Mouse (Mus musculus) kidney, embryonic 14.5 days (tissue): Measurements from ENCODE around the gene Nsrp1. TPM values are rescaled to one million over a fixed set of nuclear protein-coding genes. Genes with fewer than 3 reads are reported as not detected.
A peak's percentile ranks its signal among the peaks of the same experiment; 100 is the strongest.

Experiments
- ATAC-seq: fragments of 200-750 bp; cut with Nextera tagmentation; 2 replicates; pipeline ENCODE4 v1.8.0; 2017; ENCODE audit warnings: moderate number of reproducible peaks, mild to moderate bottlenecking, moderate TSS enrichment, moderate library complexity; ENCODE audit not compliant: low FRiP score, low TSS enrichment
- H3K27ac ChIP-seq: fragments of 300-500 bp; sonication (generic); 2 replicates; pipeline ENCODE4 v1.5.1; 2014; ENCODE audit warnings: low read depth, mild to moderate bottlenecking, low read length, moderate library complexity, mixed read lengths
- H3K27me3 ChIP-seq: fragments of 300-500 bp; sonication (generic); 2 replicates; pipeline ENCODE4 v1.6.1; 2014; ENCODE audit warnings: mild to moderate bottlenecking, low read length; ENCODE audit not compliant: control insufficient read depth, insufficient read depth
- H3K36me3 ChIP-seq: fragments of 300-500 bp; sonication (generic); 2 replicates; pipeline ENCODE4 v1.6.1; 2014; ENCODE audit warnings: low read length, mixed read lengths; ENCODE audit not compliant: control insufficient read depth, insufficient read depth
- H3K4me1 ChIP-seq: fragments of 300-500 bp; sonication (generic); 2 replicates; pipeline ENCODE4 v1.6.1; 2014; ENCODE audit warnings: low read length, mixed read lengths; ENCODE audit not compliant: control insufficient read depth, insufficient read depth
- H3K4me2 ChIP-seq: fragments of 300-500 bp; sonication (generic); replicated peaks from 2 replicates; pipeline ENCODE4 v1.6.1; 2014; ENCODE audit warnings: low read depth, mild to moderate bottlenecking, low read length
- H3K4me3 ChIP-seq: fragments of 300-500 bp; sonication (generic); 2 replicates; pipeline ENCODE4 v1.5.1; 2014; ENCODE audit warnings: mild to moderate bottlenecking, low read length
- H3K9ac ChIP-seq: fragments of 300-500 bp; sonication (generic); 2 replicates; pipeline ENCODE4 v1.6.1; 2014; ENCODE audit warnings: low read depth, mild to moderate bottlenecking, low read length, moderate library complexity
- H3K9me3 ChIP-seq: fragments of 300-500 bp; sonication (generic); 2 replicates; pipeline ENCODE4 v1.6.1; 2016; ENCODE audit warnings: low read length; ENCODE audit not compliant: control insufficient read depth
- WGBS: fragments of 180-500 bp; shearing (Covaris S2); extraction: QIAGEN DNeasy Blood & Tissue Kit; methylation state at CpG from one replicate; pipeline ENCODE4 v1.1.7; 2014; 5-methylcytosine and 5-hydroxymethylcytosine counted together
- microRNA counts: library from miRNA; unstranded; fragments of <30 nt; microRNA quantifications from one replicate; lab custom pipeline; 2017
- microRNA-seq: library from miRNA; unstranded; fragments of <30 nt; microRNA quantifications from one replicate; pipeline ENCODE4, GENCODE M21; 2016
- polyA plus RNA-seq: library from polyadenylated mRNA; unstranded; fragments of >200 nt; fragmentation: Nextera tagmentation; extraction: Ambion mirVana; gene quantifications from 2 replicates; pipeline ENCODE4 v1.2.1, GENCODE M21; 2014

Nsrp1 gene
- polyA plus RNA-seq, 1 experiment from 2014 or later = 78.5 TPM

GRCm38 (mm10) chr11:77000741-77001140 is 77.5 kb downstream of the Nsrp1 start:
- H3K27ac ChIP-seq = no peak overlapping the region
- no peak overlapping the region for H3K4me2 ChIP-seq
- H3K9me3 ChIP-seq = no peaks in the 10 kb centered on the region
- no peak overlapping the region for H3K9ac ChIP-seq
- no peaks in the 10 kb centered on the region for H3K36me3 ChIP-seq
- peaks cover 13% of the 10 kb centered on the region; the same call in 1 of the 2 replicates for H3K4me1 ChIP-seq
- 62% methylated on average over 5 of the region's 5 CpGs for WGBS
- no peak for ATAC-seq
- H3K4me3 ChIP-seq = no peak overlapping the region
- peaks cover 41% of the 10 kb centered on the region for H3K27me3 ChIP-seq

DNA sequence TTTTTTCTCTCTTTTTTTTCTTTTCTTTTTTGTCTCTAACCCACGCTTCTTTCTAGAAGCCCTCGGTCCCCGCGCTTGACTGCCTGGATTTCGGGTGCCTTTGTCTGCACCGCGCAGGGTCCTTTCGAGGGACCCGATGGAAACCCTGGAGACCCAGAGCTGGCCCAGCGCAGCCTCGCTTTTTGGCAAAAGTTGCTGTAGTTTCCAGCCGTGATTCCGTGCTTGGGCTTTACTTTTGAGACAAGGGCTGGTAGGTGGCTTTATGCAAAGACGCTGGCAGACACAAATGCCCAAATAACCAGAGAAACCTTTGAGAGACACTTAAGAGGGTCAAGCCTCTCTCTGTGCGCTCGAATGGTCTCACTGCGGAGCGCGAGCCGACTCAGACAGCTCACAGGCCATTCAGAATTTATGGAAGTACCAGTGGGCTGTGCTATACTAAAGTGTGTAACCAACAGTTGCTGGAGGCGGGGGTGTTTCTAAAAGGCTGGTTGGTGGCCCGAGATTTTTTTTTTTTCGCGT is 79.5 kb downstream of the Nsrp1 start:
- ATAC-seq = no peak
- peak overlapping the region; percentile 37; the same call in 1 of the 2 replicates for H3K9ac ChIP-seq
- H3K4me2 ChIP-seq = peak overlapping the region; percentile 85
- 6% methylated on average over 24 of the region's 24 CpGs for WGBS
- peak overlapping the region; percentile 45 for H3K4me3 ChIP-seq
- H3K27ac ChIP-seq = no peak overlapping the region
- H3K9me3 ChIP-seq = no peaks in the 10 kb centered on the region
- no peaks in the 10 kb centered on the region for H3K36me3 ChIP-seq
- H3K27me3 ChIP-seq = peaks cover 44% of the 10 kb centered on the region
- peaks cover 13% of the 10 kb centered on the region; the same call in 1 of the 2 replicates for H3K4me1 ChIP-seq

DNA sequence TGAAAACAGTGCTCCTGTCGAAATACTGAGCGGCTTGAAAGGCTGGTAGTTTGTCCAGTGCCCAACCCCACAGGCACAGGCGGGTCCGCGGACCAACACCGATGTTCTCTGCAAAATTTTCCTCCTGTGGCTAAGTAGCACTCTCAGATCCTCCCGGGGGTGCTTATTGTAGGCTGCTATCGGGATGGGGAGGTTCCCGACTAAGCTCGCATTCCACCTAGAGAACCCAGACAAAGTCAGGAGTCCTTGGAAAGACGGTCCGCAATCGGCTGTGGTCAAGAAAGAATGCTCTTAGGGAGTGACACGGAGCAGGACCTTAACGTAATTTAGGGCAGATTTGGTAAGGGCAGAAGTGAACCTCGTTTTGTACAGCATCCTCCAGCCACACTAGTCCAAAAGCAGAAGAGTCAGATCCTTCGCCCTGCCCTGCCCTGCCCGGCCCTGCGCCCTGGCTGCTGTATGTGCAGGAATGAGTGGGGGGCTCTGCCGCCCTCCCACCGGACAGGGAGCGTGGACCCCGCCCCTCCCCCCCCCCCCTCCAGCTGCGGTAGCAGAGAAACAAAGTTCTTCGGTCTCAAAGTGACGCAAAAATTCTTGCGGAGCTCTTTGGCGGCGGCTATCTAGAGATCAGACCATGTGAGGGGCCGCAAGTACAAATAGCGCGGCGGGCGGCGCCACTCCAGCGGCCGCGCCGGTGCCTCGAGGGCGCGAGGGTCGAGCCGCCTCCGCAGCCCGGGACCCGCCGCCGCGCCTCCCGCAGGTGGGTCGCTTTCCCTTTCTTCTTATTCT is 80.1 kb downstream of the Nsrp1 start, which contains the start of gene Slc6a4:
TSS of gene Slc6a4 (plus strand) at position 688 of the 789 bp plus-strand sequence.
- no peak for ATAC-seq

DNA sequence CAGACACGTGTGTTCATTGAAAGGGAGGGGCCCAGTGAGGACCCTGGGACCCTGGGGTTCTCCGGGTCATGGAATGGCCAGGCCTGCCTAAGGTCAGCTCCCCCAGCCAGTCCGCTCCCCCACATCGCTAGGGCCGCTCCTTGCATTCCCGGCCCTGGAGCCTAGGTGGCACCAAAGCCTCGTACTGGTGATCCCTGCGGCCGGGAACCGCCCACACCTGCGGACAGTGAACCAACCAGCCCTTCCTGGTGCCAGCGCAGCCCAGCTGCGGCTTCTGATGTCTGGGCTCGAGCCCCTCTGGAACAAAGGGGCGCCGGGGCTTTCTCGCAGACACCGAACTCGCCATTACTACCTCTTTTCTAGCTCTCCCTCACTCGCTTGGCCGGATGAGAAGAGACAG is 80.9 kb downstream of the Nsrp1 start:
- no peak overlapping the region for H3K27ac ChIP-seq
- H3K27me3 ChIP-seq = peaks cover 44% of the 10 kb centered on the region
- no peaks in the 10 kb centered on the region for H3K36me3 ChIP-seq
- H3K4me2 ChIP-seq = peak overlapping the region; percentile 85
- 0 out of 2 replicates have a peak overlapping the region, but pooled peaks have one; percentile 37 for H3K9ac ChIP-seq
- H3K4me1 ChIP-seq = peaks cover 13% of the 10 kb centered on the region; the same call in 1 of the 2 replicates
- no peaks in the 10 kb centered on the region for H3K9me3 ChIP-seq
- H3K4me3 ChIP-seq = peak overlapping the region; percentile 45
- peak; percentile 81 for ATAC-seq
- 0% methylated on average over 21 of the region's 21 CpGs for WGBS

More for the DNA sequence above, 80.1 kb downstream of the Nsrp1 start, which contains the start of gene Slc6a4:
- H3K36me3 ChIP-seq = no peaks in the 10 kb centered on the region
- peaks cover 13% of the 10 kb centered on the region; the same call in 1 of the 2 replicates for H3K4me1 ChIP-seq
- H3K9ac ChIP-seq = peak within 1 kb of the TSS; percentile 37; the same call in 1 of the 2 replicates
- H3K4me3 ChIP-seq = peak within 1 kb of the TSS; percentile 45
- peaks cover 44% of the 10 kb centered on the region for H3K27me3 ChIP-seq
- WGBS = under 1% methylated on average over 52 of the region's 52 CpGs
- no peaks in the 10 kb centered on the region for H3K9me3 ChIP-seq
- peak within 1 kb of the TSS; percentile 85 for H3K4me2 ChIP-seq
- no peak within 1 kb of the TSS for H3K27ac ChIP-seq

DNA sequence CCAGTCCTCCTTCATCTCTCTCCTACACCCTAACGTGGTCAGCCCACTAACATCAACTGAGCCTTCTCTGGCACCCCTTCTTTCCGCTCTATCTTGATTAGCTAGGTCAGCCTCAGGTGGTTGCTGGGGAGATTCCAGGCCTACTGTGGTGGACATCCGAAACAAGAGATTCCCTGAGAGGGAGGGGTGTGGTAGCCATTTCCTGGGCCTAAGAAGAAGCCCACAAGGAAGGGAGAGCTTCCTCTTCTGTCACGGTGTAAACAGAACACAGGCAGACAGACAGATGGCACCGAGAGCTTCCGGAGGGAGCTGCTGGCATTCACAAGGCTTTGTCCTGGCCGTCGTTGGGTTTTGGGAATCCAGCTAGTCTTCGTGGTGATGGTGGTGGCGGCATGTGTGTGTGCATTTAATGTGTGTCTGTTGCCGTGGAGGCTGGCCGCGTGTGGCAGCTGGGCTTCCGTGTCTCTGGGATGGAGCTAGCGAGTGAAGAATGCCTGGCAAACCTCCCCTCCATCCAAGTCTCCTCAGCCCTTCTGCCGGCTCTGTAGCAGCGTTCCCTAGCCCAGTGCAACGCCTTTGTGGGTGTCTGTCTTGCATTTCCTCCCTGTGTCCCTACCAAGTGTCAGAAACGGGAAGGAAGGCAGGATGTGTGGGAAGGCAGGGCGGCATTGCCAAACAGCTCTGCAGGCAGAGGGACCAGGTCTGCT is 82.1 kb downstream of the Nsrp1 start:
- Histone ChIP-seq H3K4me2 (no peak overlapping the region), H3K27me3 (peaks cover 44% of the 10 kb centered on the region), H3K4me3 (no peak overlapping the region), H3K9ac (no peak overlapping the region), H3K9me3 (no peaks in the 10 kb centered on the region), H3K36me3 (no peaks in the 10 kb centered on the region), H3K27ac (no peak overlapping the region), H3K4me1 (peaks cover 13% of the 10 kb centered on the region; the same call in 1 of the 2 replicates)
- ATAC-seq = no peak
- WGBS = 69% methylated on average over 20 of the region's 20 CpGs

MicroRNA genes within 50 kb of the gene (microRNA counts, 519-probe panel; counts per million panel counts)
- microRNA mmu-miR-423-3p (lab: Ali Mortazavi, UCI) = 5,425 counts per million, percentile 50 among the panel's probes with 10 or more counts
- 4,357 counts per million, percentile 29 among the panel's probes with 10 or more counts for microRNA mmu-miR-423-5p (lab: Ali Mortazavi, UCI)

Small RNA genes lying within 50 kb of the gene (microRNA-seq; reads per million reads assigned to microRNA genes)
- 7,550 reads per million, percentile 94 among the genes with 10 or more reads in this experiment for gene Mir423

Other genes starting within 250 kb of the Nsrp1 start
- gene Cpd, start 231.4 kb downstream of the Nsrp1 start, polyA plus RNA-seq = 22.1 and 35.0 TPM in 2 replicates
- 0.74 and 0.89 TPM in 2 replicates for gene Tmigd1, start 176.3 kb downstream of the Nsrp1 start, polyA plus RNA-seq
- 136 and 160 TPM in 2 replicates for gene Blmh, start 153.6 kb downstream of the Nsrp1 start, polyA plus RNA-seq
- 1.1 and 2.2 TPM in 2 replicates for gene Slc6a4, start 79.8 kb downstream of the Nsrp1 start, polyA plus RNA-seq
- gene Efcab5, start 110.5 kb upstream of the Nsrp1 start, polyA plus RNA-seq = 0.24 and 0.29 TPM in 2 replicates
- gene Ssh2, start 137.9 kb upstream of the Nsrp1 start, polyA plus RNA-seq = 5.8 and 10.2 TPM in 2 replicates